Mouse (Mus musculus) Muller cell, postnatal 12 days (primary cell): ENCODE measurements around the gene Traf3.

Experiments used
- DNase-seq: peaks from one replicate; pipeline ENCODE4 v3.0.0-alpha.2; 2015; ENCODE audit errors: inconsistent ontology term

Traf3 gene

DNA sequence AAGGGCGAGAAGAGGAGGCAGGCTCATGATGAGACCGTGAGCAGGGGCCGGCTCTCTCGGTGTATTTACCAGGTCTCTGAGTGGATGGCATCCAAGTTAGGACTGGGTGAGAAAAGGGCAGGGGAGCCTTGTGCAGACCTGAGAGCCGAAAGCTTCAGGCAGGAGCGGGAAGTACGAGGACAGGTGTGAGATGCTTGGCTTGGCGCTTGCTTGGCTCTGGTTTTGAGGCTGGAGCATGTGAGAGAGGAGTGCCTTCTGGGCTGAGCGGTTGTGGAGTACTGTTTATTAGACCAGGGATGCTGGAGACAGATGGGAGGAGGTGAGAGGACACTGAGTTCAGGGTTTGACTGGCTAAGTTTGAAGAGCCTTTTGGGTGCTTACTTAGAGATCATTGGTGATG, 27.2 kb downstream of the Traf3 start:
- no peak for DNase-seq

DNA sequence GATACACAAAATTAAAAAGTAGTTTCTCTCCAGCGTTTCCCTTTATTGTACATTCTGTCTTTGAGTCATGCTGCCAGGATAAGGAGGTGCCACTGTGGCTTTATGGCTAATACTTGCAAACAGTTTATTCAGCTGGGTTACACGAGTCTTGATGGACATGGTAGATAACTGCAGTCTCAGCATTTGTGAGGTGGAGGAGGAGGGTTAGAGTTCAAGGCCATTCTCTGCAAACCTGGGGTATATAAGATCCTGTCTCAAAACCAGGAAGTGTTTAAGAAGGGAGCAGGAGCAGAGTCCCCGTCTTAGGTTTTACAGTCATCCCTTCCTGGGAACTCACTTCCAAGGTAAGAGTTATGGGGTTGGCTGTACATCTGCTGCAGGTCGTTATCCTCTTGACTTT, 30.4 kb downstream of the Traf3 start:
- DNase-seq, result no peak

DNA sequence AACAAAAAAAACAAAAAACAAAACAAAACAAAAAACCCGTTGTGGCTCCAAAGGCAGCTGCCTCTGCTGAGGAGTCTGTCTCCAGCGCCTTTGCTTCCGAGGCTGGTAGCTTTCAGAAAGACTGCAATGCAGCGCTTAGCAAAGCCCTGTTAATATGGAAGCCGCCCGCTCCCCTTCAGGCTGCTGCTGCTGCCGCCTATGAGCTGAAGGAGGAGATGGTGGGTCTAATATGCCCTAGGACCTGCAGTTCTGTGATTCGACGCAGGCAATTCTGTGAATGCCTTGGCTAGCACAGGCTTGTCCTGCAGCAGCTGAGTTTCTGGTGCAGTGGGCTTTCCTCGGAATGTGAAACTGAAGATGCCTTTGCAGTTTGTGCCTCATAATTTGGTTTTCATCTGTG, 36.9 kb downstream of the Traf3 start:
- no peak for DNase-seq

DNA sequence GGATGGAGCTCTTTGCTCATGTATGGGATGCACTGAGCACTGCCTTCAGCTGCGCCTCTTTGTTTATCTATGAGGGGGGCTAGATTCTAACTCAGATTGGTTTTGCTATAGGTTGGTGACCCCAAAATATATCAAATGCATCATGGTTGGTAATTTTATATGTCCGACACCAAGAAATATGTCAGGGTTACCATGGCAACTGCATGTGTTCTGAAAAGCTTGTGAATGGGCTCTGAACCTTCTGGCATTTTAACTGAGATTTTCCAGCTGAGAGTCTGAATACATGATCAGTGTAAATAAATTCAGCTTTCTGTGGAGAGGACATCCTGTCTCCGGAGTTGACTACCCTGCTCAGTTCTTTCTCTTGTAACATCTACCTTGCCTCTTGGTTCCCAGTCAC, 37.8 kb downstream of the Traf3 start:
- DNase-seq, result no peak

DNA sequence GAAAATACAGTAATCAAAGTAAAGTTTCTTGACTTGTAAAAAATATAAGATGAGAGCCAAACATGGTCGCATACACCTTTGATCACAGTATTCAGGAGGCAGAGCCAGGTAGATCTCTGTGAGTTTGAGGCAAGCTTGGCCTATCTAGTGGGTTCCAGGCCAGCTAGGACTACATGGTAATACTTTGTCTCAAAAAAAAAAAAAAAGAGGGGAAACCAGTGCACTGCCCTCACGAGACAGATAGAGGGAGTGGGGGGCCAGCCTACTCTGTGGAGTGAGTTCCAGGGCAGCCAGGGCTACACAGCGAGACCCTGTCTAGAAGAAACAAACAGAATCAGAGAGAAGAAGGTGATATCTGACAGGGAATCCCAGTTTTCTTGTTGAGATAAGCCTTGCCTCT, 41.5 kb downstream of the Traf3 start:
- no peak for DNase-seq

DNA sequence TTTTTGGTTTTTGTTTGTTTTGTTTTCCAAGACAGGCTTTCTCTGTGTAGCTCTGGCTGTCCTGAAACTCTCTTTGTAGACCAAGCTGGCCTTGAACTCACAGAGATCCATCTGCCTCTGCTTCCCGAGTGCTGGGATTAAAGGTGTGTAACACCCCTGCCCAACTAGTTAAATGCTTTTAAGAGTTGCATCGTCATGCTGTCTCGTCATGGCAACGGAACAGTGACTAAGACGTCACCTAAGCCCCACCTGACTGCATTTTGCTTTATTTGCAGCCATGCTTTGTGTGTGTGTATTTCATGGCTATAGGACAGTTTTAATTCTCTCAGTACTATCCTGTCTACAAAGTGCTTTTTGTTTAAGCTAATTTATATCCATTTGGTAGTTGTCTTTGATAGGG, 45.6 kb downstream of the Traf3 start:
- no peak for DNase-seq

DNA sequence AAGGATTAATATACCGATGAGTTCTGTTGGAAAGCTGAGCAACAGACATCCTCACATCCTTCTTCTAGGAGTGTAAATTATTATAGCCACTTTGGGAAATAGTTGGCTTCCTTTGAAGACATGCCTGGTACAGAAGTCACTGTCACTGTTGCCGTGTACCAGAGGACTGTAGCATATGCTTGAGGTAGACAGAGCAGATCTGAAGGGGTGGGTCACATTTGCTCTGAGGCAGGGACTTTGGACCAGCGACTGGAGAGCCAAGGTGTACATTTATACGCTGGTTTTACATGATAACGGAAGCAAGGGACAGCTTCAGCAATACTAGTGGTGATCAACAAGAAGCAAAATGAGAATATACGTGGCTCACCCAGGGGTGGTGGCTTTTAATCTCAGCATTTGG, 52.7 kb downstream of the Traf3 start:
- DNase-seq, result no peak

DNA sequence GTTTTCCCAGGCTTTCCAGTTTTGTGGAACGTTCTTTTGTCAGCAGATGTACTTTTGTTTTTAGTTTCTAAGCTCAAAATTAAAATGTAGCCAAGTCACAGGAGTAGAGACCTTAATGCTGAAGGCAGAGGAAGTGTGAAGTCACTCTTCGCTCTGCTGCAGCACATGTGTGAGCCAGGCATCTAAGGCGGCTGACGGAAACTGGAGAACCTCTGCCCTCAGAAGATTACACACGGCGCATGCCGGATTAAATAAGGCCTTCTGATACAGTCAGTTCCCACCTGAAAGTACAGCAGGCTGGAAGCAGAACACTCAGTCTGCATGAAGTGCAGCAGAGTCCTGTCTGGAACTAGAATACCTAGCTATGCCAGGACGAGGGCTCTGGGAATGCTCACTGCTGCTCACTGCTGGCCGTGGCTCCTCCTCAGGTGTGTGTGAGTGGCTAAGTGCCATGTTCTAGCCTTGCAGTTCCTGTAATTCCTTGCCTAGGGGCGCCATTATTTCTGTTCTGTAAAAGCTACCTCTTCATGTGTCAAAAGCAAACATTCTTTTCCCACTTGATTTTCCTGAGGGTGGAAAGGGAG, 59.1 kb downstream of the Traf3 start:
- DNase-seq, result no peak

DNA sequence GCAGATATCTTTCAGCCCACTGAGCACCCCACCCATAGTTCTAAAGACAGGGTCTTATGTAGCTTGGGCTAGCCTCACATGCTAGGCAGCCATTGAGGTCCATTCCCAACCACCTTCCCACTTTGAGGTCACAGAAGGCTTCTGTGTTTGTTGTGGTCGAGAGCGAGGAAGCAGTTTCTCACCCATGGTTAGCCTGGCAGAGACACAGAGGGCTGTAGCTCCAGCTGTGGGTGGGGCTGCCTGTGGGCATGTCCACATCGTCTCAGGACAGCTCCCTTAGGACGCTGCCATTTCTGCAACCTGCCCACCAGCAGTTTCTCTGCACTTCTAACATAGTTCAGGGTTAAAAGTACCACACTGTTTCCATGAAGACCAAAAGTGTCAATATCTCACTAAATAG, 61.2 kb downstream of the Traf3 start:
- no peak for DNase-seq

DNA sequence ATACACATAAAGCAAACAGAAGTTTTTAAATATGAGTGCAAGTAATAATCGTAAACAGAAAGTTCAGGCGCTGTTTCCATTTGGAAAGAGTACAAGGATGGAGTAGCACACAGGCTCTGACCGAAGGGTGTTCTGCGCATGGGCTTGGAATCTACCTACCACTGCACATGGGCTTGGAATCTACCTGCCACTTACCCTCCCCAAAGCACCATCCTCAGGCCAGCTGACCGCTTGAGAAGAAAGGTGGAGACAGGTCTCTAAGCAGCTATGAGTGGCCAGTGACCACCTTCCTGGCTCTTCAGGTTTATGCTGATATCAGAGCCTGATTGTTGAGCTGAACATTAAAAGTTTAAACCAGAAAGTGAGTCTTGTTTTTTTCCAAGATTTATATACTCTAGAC, 62.3 kb downstream of the Traf3 start:
- no peak for DNase-seq

DNA sequence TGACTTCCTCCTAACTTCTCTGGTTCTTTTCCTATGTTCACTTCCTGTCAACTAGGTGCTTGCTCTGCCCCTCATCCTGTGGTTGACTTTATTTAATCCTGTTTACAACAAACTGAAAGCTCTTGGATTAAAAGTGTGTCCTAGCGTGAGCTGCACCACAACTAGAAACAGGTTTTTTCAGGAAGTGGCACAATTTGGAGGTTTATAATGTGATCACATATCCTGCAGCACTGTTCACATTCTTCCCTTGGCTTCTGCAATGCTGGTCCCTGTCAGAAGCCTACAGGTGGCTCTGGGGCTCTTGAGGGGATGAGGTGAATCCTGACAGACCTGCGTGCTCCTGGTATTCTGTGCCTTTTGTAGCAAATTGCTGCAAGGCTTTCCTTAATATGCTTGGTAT, 64.6 kb downstream of the Traf3 start:
- no peak for DNase-seq

DNA sequence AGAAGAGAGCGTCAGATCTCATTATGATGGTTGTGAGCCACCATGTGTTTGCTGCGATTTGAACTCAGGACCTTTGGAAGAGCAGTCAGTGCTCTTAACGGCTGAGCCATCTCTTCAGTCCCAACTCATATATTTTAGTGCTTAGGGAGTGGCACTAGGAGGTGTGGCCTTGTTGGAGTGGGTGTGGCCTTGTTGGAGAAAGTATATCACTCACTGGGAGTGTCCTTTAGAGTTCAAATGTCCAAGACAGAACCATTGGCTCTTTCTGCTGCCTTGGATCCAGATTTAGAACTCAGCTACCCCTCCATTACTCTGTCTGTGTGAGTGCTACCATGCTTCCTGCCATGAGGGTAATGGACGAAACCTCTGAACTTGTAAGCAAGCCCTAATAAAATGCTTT, 67.6 kb downstream of the Traf3 start:
- DNase-seq, result no peak

DNA sequence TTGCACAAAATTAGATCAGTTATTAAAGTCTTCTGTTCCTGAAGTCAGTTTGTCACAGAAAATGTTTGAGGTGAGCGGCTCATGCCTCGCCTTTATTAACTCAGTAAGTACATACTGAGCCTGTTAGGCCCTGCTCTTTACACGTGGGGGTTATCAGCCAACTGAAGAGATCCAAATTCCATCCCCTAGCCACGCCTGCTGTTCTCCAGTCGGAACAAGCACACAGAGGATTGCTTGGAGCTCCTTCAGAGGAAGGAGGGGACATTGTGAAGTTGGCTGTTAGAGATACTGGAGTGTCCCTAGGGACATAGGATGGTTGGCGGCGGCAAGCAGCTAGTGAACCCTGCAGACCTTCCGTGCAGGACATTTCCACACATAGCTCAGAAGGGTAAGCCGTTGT, 68.2 kb downstream of the Traf3 start:
- DNase-seq, result no peak

DNA sequence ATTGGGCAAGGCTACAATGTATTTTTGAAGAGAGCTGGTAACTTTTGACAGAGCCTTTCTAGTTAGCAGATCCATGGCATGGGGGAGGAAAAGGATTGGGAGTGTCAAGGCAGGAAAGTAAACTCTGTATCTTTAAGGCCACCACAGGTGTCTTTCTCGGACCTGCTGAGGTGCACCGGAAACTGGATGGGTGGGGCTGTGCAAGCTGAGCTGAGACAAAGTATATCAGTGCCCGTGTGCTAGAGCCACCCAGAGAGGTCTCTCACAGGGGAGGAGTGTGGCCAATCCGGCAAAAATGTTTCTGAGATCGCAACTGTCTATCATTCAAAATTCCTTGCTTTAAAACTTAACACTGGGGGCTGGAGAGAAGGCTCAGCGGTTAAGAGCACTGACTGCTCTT, 69.5 kb downstream of the Traf3 start:
- no peak for DNase-seq

DNA sequence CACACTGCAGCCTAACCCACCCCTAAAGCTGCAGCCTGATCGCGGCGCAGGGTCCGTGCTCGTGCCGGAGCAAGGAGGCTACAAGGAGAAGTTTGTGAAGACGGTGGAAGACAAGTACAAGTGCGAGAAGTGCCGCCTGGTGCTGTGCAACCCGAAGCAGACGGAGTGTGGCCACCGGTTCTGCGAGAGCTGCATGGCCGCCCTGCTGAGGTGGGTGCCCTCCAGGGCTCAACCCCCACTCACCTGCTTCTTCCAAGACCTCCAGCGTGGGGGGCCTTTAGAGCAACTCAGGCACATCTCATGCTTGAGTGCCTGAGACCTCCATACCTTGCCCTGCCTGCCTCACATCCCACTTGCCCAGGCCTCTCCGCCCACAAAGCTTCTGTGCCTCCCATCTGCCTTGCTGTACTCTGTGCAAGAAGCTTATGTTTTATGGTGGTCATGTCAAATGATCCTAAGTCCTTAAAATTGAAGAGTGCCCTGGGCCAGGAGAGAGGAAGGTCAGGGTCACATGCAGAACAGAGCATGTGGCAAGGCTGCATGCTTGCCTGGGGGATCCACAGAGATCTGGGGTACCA, 71.5 kb downstream of the Traf3 start:
- no peak for DNase-seq

DNA sequence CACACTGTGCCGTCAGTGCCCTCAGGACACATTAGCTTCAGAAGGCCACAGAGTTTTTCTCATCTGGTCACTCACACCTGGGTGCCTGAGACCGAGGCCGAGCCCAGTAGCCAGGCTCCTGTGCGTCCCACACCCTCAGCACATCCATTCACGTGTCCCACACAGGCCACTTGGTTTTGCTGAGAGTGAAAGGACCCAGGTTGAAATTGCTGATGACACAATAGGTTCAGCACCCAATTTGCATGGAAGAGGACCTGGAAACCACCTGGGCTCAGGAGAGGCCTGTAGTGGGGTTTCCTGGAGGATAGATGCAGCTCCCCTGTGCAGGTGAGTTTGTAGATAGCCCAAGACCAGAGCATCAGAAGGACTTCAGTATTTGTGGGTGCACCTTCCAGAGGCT, 72.2 kb downstream of the Traf3 start:
- DNase-seq, result no peak

DNA sequence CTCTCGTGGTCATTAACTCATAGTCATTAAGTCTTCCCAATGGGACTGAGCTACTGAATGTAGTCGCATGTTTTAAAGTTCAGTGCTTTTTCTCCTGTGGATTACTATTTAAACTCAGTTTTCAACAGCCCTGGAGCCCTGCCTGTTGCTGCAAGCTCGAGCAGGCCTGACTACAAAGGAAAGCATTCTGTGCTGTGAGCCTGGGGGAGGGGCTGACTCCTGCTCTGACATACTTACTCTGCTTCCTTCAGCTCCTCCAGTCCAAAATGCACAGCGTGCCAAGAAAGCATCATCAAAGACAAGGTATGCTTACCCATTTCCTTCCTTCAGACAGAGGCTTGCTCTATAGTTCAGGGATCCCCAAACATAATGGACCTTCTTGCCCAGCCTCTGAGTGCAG, 72.6 kb downstream of the Traf3 start:
- DNase-seq, result peak; percentile 69

DNA sequence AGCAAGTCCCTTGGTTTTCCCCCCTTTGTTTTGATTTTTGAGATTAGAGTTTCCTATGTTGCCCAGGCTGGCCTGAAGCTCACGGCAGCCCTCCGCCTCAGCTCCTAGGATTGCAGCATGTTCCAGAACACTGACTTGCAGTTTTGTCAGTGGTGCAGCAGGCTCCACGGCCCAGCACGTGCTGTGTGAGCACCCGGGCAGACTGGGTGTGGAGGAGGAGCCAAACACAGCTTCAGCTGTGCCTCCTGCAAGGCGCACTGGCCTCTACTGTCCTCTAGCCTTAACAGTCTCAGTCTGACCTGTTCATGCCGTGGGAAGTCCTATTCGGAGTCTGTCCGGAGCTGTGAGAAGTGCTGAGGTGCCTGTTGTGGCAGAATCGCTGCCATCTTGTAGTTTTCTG, 73.8 kb downstream of the Traf3 start:
- no peak for DNase-seq

DNA sequence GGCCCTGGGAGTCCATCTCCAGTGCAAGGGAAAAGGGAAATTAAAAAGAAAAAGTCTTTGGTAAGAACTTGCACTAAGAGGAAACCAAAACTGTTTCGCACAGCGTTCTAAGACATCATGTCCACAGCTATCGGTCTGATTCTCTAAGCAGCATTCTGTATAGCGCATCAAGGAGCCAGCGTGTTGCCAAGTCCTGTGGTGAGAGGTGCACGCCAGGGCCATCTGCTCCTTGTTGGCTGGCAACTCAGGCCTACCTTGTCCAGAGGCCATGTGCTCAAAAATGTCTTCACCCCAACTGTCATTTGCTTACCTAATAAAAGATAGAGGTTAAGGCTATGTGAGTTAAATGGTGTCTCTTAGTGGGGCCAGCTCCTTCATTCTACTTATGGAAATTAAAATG, 75.7 kb downstream of the Traf3 start:
- no peak for DNase-seq

DNA sequence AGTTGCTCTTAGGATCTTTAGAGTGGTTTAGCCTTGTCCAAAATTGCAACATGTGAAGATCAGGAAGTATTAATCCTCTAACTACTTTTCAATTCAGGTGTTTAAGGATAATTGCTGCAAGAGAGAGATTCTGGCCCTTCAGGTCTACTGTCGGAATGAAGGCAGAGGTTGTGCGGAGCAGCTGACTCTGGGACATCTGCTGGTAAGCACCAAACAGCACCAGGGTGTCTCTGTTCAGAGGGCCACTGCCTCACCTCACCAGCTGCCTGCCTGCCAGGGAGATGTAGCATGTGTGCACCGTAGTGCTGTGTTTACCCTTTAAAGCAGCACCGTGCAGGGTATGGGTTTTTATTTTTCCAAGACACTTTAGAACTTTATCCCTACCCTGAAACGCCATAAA, 76.2 kb downstream of the Traf3 start:
- DNase-seq, result no peak

DNA sequence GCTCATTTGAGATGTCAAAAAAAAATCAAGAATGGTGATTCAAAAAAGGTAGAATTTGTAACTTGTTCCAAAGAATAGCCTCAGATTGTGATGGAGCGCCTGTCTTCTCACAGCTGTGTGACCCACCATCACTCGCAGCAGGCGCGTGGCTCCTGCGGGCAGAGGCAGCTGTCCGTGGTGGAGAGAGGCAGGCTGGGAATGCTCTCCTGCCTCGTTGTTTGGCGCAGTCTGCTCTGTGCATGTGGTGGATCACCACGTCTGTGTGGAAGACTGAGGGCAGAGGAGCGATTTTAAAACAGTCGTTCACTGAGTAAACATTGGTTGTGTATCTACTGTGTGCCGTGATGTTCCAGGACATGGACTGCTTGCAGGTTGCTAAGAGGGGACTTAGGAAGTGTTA, 77.6 kb downstream of the Traf3 start:
- no peak for DNase-seq

DNA sequence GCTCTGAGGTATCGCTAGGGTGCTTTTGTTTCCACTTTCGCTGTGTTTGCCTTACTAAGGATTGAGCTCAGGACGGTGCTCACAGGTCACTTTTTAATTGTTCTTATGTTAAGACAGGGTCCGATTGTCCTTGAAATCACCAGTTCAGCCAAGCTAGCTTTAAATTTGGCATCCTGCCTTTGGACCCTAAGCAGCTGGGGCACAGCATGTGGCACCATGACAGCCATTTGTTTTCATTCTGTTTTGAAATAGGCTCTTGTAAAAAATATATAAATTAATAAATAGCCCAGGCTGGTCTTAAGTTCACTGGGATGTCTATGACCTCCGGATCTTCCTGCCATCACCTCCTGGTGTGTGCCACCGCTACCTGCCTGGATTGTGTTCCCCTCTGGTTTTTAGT, 78.9 kb downstream of the Traf3 start:
- no peak for DNase-seq

DNA sequence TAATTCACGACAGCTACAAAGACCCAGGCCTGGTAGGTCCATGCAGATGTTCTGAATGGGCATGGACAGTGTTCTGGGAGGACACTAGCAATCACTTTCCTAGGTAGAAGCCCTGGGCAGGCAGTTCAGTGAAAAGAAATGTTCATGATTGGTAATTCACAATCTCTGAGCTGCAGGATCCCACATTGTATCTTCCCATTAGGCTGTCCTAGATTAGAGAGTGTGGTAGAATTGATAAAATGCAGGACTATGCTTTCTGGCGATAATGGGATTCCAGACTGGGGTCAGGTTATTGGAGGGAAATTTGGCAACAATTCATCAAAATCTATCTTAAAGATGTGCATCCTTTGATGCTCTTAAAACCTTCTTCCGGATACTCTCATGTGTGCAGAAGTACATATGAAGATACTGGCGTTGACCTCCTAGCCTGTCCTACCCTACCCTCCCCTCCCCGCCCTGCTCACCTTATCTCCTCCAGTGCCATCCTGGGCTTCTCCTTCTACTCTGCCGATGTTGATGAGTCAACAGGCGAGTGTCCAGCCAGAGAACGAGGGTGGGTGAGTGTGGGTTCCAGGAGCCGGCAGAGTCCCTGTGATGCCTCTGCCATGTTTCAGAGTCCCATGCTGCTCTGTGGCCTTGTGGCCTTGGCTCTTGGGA, 80.8 kb downstream of the Traf3 start:
- no peak for DNase-seq

DNA sequence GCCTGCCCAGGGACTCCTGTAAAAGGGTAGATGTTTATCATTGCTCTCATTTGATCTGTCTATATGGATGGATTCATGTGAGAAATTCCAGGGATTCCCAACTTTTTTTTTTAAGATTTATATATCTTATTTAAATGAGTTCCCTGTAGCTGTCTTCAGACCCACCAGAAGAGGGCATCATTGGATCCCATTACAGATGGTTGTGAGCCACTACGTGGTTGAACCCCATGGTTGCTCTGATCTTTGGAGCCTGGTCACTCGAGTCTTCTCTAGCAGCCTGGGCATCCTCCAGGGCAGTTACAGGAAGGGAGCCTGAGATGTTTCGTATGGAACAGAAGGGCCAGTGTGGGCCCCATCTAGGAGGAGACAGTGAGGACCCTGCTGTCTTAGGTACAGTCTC, 82.9 kb downstream of the Traf3 start:
- no peak for DNase-seq
